Mouse (Mus musculus) liver, embryonic 11.5 days (tissue): ENCODE measurements at regions not wholly inside any gene's neighbourhood (a gene's known extent, or its start where the extent isn't known, plus 50 kb on each side); places are given as distances from the start of the nearest gene placed in this dataset.

Experiments
- ATAC-seq: fragments of 200-750 bp; cut with Nextera tagmentation; replicated peaks from 2 replicates; pipeline ENCODE4 v1.8.0; 2017; ENCODE audit warnings: moderate number of reproducible peaks, mild to moderate bottlenecking, moderate TSS enrichment, moderate library complexity; ENCODE audit not compliant: low FRiP score
- DNase-seq: peaks from one replicate; pipeline ENCODE4 v3.0.0-alpha.2; 2017; ENCODE audit warnings: low spot score
- H3K27ac ChIP-seq: fragments of 300-500 bp; sonication (generic); 2 replicates; pipeline ENCODE4 v1.5.1; 2014; ENCODE audit warnings: mild to moderate bottlenecking, low read depth, low read length, control low read depth
- H3K27me3 ChIP-seq: fragments of 300-500 bp; sonication (generic); replicated peaks from 2 replicates; pipeline ENCODE4 v1.6.1; 2014; ENCODE audit warnings: low read length, mixed read lengths; ENCODE audit not compliant: control insufficient read depth, insufficient read depth
- H3K36me3 ChIP-seq: fragments of 300-500 bp; sonication (generic); 2 replicates; pipeline ENCODE4 v1.6.1; 2014; ENCODE audit warnings: mild to moderate bottlenecking, low read length, moderate library complexity, mixed read lengths; ENCODE audit not compliant: control insufficient read depth, insufficient read depth
- H3K4me1 ChIP-seq: fragments of 300-500 bp; sonication (generic); replicated peaks from 2 replicates; pipeline ENCODE4 v1.6.1; 2014; ENCODE audit warnings: low read length, mixed read lengths; ENCODE audit not compliant: control insufficient read depth, insufficient read depth
- H3K4me2 ChIP-seq: fragments of 300-500 bp; sonication (generic); 2 replicates; pipeline ENCODE4 v1.6.1; 2014; ENCODE audit warnings: mild to moderate bottlenecking, control low read depth, moderate library complexity
- H3K4me3 ChIP-seq: fragments of 300-500 bp; sonication (generic); 2 replicates; pipeline ENCODE4 v1.5.1; 2014; ENCODE audit warnings: low read depth, low read length, control low read depth
- H3K9ac ChIP-seq: fragments of 300-500 bp; sonication (generic); 2 replicates; pipeline ENCODE4 v1.6.1; 2014; ENCODE audit warnings: low read depth, low read length, control low read depth
- H3K9me3 ChIP-seq: fragments of 300-500 bp; sonication (generic); 2 replicates; pipeline ENCODE4 v1.6.1; 2016; ENCODE audit warnings: low read length, inconsistent platforms, mixed read lengths; ENCODE audit not compliant: control insufficient read depth
- WGBS: fragments of 180-500 bp; shearing (Covaris S2); extraction: QIAGEN DNeasy Blood & Tissue Kit; methylation state at CpG from one replicate; pipeline ENCODE4 v1.1.7; 2014; 5-methylcytosine and 5-hydroxymethylcytosine counted together

GRCm38 (mm10) chr1:72003424-72004278 lies 208.5 kb downstream of the Mreg start:
- ATAC-seq (no peak), DNase-seq (no peak)
- no peak overlapping the region for H3K4me2 ChIP-seq
- H3K27ac ChIP-seq: no peak overlapping the region
- no peak overlapping the region for H3K4me3 ChIP-seq
- H3K9me3 ChIP-seq: no peaks in the 10 kb centered on the region
- no peak overlapping the region for H3K9ac ChIP-seq
- no peaks in the 10 kb centered on the region for H3K27me3 ChIP-seq
- WGBS: 75% methylated on average over 14 of the region's 14 CpGs
- H3K4me1 ChIP-seq: peaks cover 5% of the 10 kb centered on the region
- no peaks in the 10 kb centered on the region for H3K36me3 ChIP-seq

GRCm38 (mm10) chr1:72002471-72003116 lies 209.5 kb downstream of the Mreg start:
- Histone ChIP-seq H3K9ac (no peak overlapping the region), H3K36me3 (no peaks in the 10 kb centered on the region), H3K4me2 (no peak overlapping the region), H3K4me1 (peaks cover 5% of the 10 kb centered on the region), H3K4me3 (no peak overlapping the region), H3K27me3 (no peaks in the 10 kb centered on the region), H3K27ac (no peak overlapping the region), H3K9me3 (no peaks in the 10 kb centered on the region)
- 66% methylated on average over 9 of the region's 9 CpGs for WGBS
- DNase-seq (no peak), ATAC-seq (no peak; the same call in 1 of the 2 replicates)

GRCm38 (mm10) chr1:72000741-72001140 lies 211.4 kb downstream of the Mreg start:
- DNase-seq (no peak), ATAC-seq (no peak)
- Histone ChIP-seq H3K36me3 (no peaks in the 10 kb centered on the region), H3K4me2 (no peak overlapping the region), H3K4me1 (no peaks in the 10 kb centered on the region), H3K4me3 (no peak overlapping the region), H3K27ac (no peak overlapping the region), H3K9me3 (no peaks in the 10 kb centered on the region), H3K27me3 (no peaks in the 10 kb centered on the region), H3K9ac (no peak overlapping the region)
- WGBS: 71% methylated on average over 2 of the region's 2 CpGs

- no peak overlapping the region for H3K27ac ChIP-seq
- no peaks in the 10 kb centered on the region for H3K4me1 ChIP-seq
- no peaks in the 10 kb centered on the region for H3K27me3 ChIP-seq
- no peaks in the 10 kb centered on the region for H3K36me3 ChIP-seq
- H3K4me3 ChIP-seq: no peak overlapping the region
- H3K9ac ChIP-seq: no peak overlapping the region
- no peak overlapping the region for H3K4me2 ChIP-seq
- H3K9me3 ChIP-seq: no peaks in the 10 kb centered on the region
- no peak for ATAC-seq
- WGBS: 76% methylated on average over 2 of the region's 2 CpGs
- no peak for DNase-seq
Measured at GRCm38 (mm10) chr1:71996828-71997227, 215.3 kb downstream of the Mreg start.

GRCm38 (mm10) chr1:71996234-71996619 lies 215.9 kb downstream of the Mreg start:
- H3K27me3 ChIP-seq: no peaks in the 10 kb centered on the region
- DNase-seq (no peak), ATAC-seq (no peak)
- no peak overlapping the region for H3K4me3 ChIP-seq
- H3K36me3 ChIP-seq: no peaks in the 10 kb centered on the region
- H3K9me3 ChIP-seq: no peaks in the 10 kb centered on the region
- H3K9ac ChIP-seq: no peak overlapping the region
- H3K4me2 ChIP-seq: no peak overlapping the region
- 81% methylated on average over 7 of the region's 7 CpGs for WGBS
- no peak overlapping the region for H3K27ac ChIP-seq
- no peaks in the 10 kb centered on the region for H3K4me1 ChIP-seq

GRCm38 (mm10) chr1:71995573-71996233 lies 216.4 kb downstream of the Mreg start:
- ATAC-seq: no peak

GRCm38 (mm10) chr1:71990936-71991335 lies 221.2 kb downstream of the Mreg start:
- Histone ChIP-seq H3K36me3 (no peaks in the 10 kb centered on the region), H3K4me1 (no peaks in the 10 kb centered on the region), H3K27me3 (no peaks in the 10 kb centered on the region), H3K4me2 (no peak overlapping the region), H3K27ac (no peak overlapping the region), H3K9me3 (no peaks in the 10 kb centered on the region), H3K9ac (no peak overlapping the region), H3K4me3 (no peak overlapping the region)
- ATAC-seq (no peak), DNase-seq (no peak)
- WGBS: 76% methylated on average over 3 of the region's 3 CpGs

More at GRCm38 (mm10) chr1:71995573-71996233, 216.4 kb downstream of the Mreg start:
- Histone ChIP-seq H3K4me1 (no peaks in the 10 kb centered on the region), H3K4me2 (no peak overlapping the region), H3K27ac (no peak overlapping the region), H3K36me3 (no peaks in the 10 kb centered on the region), H3K4me3 (no peak overlapping the region), H3K9ac (no peak overlapping the region), H3K27me3 (no peaks in the 10 kb centered on the region), H3K9me3 (no peaks in the 10 kb centered on the region)
- no peak for DNase-seq
- 83% methylated on average over 16 of the region's 16 CpGs for WGBS

- DNase-seq: no peak
- Histone ChIP-seq H3K4me2 (no peak overlapping the region), H3K36me3 (no peaks in the 10 kb centered on the region), H3K9me3 (no peaks in the 10 kb centered on the region), H3K4me1 (no peaks in the 10 kb centered on the region), H3K27me3 (no peaks in the 10 kb centered on the region), H3K9ac (no peak overlapping the region), H3K4me3 (no peak overlapping the region), H3K27ac (no peak overlapping the region)
- 80% methylated on average over 3 of the region's 3 CpGs for WGBS
- no peak for ATAC-seq
Measured at GRCm38 (mm10) chr1:71988086-71988485, 224.0 kb downstream of the Mreg start.
